Mouse (Mus musculus) layer of hippocampus, postnatal 14 days (tissue): ENCODE data around the gene Fkbp10. TPM values are rescaled to one million over a fixed set of nuclear protein-coding genes. Genes with fewer than 3 reads are reported as not detected.

Experiments used
- DNase-seq, 2 experiments: peaks; one replicate each; pipeline ENCODE4 v3.0.0; 2021 to 2022; ENCODE audit warnings: low spot score in 2 of 2, mixed read lengths in 1 of 2
- total RNA-seq, 2 experiments: library from RNA; stranded (reverse); gene quantifications; 2 replicates each; pipeline ENCODE4 v1.2.3; 2021

Gene Fkbp10
- total RNA-seq, 2 experiments from 2014 or later = 11.9 TPM

DNA sequence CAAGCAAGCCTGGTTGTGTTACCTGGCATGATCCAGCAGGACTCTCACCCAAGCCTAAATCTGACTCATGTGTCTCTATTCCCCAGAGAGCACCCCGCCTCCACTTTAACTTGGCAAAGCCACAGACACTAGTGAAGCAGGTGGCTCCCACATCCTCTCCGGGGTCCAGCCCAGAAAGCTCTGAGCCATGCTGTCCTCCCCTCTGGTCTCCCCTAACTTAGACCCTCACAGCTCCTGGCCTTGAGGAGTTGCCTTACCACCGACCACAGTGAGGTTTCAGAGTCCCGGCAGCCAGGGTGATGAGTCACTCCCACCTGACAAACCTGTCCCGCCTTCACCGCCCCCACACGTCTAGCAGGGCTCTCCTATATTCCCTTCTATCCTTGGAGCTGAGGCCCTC, 21.8 kb upstream of the Fkbp10 start:
- DNase-seq = no peak

DNA sequence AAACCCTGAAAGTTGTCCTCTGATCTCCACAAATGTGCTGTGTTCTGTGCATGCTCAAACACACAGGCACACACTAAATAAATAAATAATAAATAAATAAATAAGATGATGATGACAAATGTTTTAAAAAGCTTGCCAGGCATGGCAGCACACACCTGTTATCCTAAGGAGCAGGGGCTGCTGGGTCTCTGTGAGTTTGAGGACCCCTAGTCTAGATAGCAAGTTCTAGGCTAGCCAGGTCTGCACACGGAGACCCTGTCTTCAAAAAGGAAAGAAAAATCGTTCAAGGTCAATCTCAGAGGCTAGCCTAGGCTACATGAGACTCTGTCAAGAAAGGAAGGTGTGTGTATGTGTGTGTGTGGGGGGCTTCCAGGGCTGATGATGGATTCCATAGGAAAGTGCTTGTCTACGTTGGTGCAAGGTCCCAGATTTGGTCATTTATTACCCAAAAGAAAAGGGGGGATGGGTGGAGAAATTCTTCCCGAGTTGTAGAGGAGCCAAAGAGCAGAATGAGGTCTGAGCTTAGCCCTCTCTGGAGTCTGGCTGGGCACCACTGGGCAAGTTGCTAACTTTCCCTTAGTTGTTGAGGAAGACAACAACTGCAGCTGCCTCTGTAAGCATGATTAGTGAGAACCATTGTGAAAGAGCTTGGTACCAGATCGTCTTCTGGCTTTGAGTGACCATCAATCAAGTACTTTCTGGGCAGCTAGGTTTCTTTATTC, 21.0 kb upstream of the Fkbp10 start:
- no peak for DNase-seq

DNA sequence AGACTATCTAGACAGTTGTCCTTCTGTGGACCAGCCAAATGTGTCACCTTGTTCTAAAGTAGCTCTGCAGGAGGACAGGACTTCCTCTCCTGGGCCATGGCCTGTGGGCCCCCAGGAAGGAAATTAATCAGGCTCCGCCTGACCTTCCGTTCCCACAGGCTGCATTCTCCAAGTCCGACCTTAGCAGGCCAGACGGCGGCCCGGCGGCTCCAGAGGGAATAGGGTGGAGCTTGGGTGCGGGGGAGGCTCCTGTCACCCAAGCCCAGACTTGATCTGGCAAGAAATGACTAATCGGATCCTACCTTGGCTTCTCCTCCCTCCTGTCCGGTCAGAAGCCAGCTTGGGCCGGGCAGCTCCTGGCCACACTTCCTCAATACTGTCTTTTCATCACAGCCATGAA, 20.3 kb upstream of the Fkbp10 start:
- DNase-seq = no peak

DNA sequence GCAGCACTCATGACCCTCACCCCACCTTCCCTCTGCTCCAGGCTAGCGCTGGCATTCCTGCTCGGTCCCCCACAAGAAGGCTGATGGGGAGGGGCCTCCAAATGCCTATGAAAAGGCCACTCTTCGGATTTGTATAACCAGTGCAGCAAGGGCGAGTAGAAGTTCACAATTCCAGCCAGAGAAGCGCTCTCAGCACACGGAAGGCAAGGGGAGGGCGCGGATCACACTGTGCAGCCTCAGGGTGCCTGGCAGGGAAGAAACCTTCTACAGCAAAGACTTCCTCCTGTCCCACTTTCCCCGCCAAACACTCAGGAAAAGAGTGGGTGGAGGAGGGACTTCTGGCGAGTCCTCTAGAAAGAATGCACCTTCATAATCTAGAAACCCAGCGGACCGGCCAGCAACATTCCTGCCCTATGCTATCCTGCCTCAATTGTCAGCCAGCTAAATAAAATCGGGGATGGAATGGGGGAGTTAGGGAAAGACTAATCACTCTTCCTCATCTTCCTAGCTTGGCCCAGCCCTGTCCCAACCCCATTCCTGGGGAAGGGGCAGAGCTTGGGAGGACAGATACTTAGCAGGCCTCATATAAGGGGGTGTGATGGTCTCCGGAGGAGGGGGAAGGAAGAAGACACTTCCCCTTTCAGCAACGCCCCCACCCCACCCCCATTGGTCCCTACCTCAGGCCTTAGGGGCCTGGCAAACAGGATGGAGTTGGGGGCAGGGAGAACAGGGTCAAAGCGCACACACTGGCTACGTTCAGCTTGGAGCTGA, 19.5 kb upstream of the Fkbp10 start:
- no peak for DNase-seq

DNA sequence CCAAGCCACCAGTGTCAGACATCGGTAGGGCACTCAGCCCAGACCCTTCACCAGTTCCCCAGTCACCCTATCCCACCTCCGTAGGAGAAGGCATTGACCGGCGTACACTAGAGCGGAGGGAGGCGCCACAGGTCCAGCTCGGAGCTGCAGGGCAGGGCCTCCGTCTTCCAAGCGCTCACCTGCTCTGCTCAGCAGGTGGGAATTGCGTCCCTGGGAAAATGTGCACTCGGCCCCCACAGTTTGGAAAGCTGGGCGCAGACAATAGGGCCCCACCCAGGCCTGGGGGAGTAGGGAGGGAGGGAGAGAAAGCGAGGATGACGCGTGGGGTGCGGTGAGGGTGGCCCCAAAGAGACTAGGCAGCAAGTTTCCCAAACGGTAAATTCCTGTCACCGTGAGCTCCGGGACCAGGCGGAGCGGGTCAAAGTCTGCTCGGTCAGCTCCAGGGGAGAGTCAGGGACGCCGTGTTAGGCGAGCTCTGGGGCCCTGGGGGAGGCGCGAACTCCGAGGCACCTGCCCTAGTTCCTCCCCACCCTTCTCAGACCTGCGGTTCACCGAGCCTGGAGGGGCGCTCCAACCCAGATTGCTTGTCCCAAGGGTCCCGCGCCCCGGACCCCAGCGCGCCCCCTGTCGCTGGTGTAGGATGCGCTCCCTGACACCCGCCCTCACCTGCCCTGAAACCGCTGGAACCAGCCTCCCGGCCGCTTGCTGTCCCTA, 18.5 kb upstream of the Fkbp10 start:
- DNase-seq = no peak

DNA sequence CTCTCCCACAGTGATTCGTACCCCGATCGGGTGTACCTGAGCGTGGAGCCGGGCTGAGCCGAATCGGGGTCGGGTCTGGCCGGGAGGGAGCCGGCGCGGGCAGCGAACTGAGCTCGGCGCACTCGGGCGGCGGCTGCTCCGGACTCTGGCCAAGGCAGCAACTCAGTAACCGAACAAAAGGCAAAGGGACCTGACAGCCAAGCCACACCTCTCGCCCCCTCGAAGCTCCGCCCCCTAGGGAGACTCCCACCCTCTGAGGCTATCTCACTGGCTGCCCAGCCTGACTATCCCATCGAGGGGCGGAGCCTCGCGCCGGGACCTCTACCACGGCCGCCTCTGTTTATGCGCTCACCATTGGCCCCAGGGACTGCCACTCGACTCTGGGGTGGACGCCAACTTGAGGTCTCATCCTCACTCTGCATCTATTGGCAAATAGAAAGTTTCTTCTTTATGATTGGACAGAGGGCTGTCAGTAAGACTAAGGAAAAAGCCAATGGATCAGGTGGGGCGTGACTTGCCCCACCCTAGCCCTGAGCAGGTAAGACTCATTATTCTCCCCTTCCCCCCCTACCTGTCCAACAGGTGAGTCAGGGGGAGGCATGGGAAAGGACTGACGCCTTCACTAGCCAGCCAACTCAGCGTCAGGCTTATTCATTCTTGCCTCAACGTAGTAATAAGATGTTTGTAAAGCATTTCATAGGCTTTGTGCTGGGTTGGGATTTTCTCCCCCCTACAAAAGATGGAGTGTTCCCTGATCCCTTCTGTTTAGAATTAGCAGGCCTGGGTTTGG, 17.7 kb upstream of the Fkbp10 start, which contains the start of gene Jup:
Gene Jup (minus strand): TSS at position 164 of the 790 bp plus-strand sequence.
- DNase-seq = peak; percentile 99 to 100

DNA sequence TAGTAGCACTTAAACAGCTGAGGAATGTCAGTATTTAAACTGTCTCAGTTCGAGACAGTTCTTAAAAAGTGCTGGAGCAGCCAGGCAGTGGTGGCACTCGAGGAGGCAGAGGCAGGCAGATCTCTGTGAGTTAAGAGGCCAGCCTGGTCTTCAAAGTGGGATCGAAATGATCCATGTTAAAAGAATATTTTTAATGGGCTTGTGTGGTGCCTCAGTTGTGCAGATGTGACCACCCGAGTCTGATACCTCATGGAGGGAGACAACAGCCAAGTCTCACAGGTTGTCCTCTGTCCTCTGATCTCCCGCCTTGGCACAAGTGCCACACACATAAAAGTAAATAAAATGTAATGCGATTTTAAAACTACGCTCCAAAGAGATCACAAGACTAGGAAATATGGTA, 17.0 kb upstream of the Fkbp10 start:
- no peak for DNase-seq

DNA sequence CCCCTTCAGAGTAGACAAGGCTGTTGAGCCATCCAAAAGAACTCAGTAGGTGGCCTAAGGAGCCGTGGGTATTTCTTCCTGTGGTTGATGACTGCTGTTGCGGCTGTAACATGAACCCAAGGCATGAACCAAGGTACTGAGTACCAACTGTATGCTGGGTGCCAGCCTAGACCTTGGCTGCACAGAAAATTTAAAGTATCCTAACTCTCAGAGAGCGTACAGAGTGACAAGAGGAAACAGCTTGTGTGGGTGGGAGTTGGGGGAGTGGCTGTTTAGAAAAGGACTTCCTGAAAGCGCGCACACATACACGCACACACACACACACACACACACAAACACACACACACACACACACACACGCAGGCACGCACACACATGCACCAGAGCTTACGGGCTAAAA, 16.2 kb upstream of the Fkbp10 start:
- DNase-seq = no peak

DNA sequence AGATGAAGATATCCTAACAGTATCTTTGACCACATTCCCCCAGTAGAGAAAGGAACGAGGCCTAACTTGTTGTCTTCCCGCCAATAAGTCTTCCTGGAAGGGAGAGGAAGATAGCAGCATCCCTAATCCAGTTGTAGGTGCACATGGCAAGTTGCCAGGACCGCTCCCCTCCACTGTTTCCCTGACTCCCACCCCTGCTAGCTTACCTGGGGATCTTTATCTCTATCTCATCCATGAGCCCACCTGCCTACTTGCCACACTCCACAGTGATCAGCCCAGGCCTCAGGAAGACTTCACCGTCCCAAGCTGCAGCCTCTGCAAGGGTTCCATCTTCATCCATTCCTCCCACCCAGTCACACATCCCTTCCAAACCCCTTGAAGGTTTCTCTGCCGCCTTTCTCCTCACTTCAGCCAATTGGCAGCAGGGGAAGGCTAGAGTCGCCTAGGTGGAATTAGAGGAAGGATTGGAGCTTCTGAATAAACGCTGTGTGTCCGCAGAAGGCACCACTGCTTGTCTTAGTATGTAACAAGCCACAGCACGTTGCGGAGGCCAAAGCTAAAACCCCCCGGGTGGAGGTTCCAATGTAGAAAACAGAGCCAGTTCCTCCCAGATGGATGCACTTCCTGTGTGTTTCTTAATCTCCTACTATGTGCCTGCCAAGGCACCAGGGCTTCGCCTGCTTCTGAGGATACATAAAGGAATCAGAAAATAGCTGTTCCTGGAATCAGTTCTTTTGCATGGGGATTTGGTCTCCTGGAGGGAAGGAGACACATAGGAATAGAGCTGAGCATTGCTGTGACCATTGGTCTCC, 15.6 kb upstream of the Fkbp10 start:
- no peak for DNase-seq

DNA sequence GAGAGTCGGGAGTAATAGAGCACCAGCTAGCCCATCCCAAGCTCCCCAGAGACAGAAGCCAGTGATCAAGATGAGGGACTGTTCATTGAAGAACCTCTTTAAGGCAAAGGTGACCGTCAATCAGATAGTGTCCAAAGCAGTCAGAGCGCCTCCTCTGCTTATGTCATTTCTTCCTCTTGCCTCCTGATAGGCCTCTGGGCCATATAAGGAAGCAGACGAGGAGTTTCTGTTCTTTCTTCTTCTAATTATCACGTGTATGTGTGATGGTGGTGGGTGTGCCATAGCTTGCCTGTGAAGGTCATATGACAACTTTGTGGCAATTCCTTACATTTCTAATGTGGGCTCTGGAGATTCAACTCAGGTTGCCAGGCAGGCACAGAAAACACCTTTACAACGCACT, 14.7 kb upstream of the Fkbp10 start:
- no peak for DNase-seq

DNA sequence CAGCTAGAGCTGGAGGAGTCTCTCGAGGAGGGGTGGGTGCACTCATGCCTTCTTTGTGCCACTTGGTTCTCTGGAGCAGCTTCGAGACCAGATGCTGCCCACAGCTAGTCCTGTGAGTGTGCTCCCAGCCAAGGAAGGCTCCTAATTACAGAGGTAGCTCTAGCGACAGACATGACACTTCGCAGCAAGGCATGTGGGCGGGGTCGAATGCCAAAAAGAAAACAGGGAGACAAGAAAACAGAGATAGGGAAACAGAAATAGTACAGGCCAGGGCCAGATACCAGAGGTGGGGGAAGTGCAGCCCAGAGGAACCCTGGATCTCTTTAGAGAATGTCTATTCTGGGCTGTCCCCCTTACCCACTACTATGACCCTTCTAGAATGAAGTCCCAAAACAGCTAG, 13.3 kb upstream of the Fkbp10 start:
- DNase-seq = no peak

DNA sequence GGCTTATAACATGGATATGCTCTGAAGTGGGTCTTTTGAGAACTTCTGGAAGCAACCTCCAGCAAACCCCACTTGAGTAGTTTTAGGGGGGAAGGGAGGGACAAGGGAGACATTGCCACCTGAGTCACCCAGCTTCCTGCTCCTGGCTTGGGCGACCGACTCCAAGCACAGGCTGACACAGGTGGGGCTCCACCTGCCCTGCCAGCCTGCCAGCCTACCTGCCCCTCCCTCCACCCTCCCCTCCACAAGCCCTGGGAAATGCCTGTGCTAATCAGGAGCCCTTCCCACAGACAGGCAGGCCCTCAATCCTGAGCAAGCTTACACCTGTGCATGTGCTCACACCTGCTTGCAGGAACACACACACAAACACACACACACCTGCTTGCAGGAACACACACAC, 12.8 kb upstream of the Fkbp10 start:
- DNase-seq = no peak

DNA sequence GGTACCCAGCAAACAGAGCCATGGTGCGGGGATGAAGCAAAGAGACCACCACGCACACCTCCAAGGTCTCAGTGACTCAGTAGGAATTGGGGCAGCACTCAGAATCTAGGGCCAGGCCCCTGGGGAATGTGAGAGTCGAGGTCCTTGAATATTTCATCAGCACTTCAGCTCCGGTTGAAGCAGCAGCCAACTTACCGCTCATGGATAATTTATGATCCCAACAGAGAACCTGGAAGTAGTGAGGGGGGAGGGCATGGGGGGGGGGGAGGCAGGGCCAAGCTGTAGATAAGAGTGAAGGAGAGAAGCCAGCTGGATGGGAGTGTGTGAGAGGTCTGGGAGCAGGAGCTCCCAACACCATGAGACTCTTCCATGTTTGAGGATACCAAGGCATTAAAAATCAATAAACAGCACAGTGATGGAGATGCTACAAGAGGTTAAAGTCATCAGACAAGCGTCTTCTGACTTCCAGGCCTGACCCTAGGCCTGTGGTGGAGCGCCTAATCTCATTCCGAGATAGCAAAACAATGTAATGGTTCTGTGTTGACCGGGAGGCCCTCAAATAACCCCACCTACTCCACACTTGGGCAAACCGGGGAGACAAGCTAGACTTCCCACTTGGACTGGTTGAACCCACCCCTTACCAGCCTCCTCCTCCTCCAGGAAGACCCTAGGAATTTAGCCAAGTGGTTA, 11.9 kb upstream of the Fkbp10 start:
- no peak for DNase-seq

DNA sequence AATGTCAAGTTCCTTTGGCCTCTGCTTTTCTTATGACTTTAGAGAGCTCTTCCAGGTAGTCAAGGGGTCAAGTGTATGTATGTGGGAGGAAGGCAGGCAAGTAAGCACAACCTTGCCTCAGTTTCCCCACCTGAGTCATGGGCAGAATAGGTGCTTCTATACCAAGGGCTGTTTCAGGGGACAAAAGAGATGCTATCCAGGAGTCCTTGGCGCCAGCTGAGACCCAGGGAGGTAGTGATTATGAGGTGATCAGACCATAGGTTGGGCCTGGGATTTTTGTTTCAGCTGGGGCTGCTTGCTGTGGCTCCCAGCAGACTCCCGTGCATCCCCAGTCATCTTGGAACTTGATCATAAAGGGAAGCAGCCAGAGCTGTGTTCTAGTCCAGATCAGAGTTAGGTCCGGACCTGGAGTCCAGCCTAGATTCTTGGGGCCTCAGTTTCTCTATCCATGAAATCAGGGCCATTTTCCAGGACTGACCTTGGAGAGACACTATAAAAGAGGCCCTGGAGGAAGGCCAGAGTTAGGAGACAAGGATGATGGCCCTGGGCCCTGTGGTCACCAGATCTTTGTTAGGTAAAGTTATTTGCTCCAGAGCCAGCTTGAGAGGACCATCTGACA, 10.9 kb upstream of the Fkbp10 start:
- DNase-seq = no peak

DNA sequence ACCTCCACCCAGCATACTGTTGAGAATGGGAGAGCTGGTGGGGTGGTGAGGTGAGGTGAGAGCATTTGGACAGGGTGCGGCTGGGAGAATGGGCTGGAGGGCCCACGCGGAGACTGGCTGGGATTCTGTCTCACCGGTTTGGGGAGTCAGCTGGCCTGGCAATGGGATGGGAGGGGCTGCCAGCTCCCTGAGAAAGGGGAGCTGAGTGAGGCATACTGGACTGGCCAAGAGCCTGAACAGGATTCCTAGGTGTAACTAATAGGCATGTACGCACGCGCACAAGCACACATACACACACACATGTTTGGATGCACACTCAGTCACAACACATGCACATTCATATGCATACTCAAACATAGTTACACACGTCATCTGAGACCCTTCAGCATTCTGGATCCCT, 9.2 kb upstream of the Fkbp10 start:
- no peak for DNase-seq

DNA sequence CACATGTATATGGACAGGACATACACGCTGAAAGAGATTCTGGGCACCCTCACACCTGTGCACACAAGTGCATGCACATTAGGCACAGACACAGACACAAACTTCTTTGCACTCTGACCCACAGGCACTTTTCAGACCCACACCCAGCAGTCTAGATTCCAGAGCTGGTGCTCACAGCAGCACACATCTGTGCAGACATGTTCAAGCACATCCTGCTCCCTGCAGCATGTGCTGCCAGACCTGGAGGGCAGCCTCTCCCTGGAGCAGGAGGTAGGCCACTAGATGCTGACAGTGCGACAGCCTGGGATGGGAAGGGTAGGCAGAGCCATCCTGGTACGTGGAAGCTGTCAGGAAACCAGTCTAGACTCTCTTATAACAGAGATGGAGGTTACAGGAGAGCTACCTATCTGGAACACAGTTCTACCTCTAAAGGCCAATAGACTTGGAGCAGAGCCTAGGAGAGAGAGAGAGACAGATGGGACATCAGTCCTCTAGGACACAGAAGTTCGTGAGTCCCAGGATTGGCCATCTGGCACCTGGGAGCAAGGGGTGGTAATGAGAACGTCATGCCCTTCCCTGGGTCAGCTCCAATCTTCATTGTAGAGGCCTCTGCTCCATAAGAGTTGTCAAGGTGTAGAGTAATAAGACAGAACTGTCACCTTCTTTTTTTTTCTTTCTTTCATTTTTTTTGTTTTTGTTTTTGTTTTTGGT, 8.3 kb upstream of the Fkbp10 start:
- no peak for DNase-seq

DNA sequence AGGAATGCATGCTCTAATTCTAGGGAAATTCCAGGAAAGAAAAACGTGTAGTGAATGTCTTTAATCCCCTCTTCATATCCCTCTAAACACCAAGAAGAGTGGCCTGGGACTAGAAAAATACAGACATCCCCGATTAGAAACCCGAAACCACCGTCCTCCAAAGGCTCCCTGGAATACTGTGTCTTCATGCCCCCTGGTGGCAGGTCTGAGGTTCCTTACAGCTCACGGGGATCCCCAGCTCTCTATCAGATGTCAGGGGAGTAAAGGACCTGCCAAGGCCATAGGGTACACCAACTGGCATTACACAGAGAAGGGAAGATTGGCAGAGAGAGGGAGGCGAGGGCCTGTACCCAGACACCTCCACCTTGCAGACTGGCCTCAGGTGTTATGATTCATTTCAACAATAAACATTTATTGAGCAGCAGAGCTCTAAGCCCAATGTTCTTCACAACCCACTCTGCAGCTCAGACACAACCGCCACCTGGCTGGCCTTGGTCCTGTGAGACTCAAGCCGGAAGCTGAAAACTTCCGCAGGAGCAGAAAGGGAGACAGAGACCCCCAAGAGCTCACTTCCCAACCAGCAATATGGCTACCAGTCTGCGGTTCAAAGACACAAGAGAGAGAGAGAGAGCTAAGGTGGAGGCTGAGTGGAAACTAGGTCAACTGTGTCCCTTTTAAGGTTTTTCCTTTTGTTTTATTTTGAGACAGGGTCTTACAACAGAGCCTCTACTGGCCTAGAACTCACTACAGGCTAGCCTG, 7.2 kb upstream of the Fkbp10 start:
- peak in 1 of 2 experiments; percentile 71 for DNase-seq
